Mouse (Mus musculus) MEL (cell line): ENCODE results near the gene Gabrg3. TPM values are rescaled to one million over a fixed set of nuclear protein-coding genes. Genes with fewer than 3 reads are reported as not detected.
A peak's percentile ranks its signal among the peaks of the same experiment; 100 is the strongest.

Experiments
- DNase-seq: peaks from one replicate; pipeline ENCODE4 v3.0.0; 2011; ENCODE audit warnings: low read depth, low spot score
- H3K27ac ChIP-seq: 2 replicates; pipeline ENCODE4 v1.5.1; 2012; ENCODE audit warnings: low read depth, mild to moderate bottlenecking, control low read depth, low read length, moderate library complexity; ENCODE audit not compliant: control insufficient read depth
- H3K27me3 ChIP-seq, 2 experiments: fragments of 150-350 bp in 1 of 2; sonication (generic) in 1 of 2; 2 replicates each; pipeline ENCODE4 v1.6.1; 2012; ENCODE audit warnings: low read length in 2 of 2, mild to moderate bottlenecking in 2 of 2, improper control_type of control experiment in 1 of 2, moderate library complexity in 1 of 2; ENCODE audit not compliant: insufficient read depth in 2 of 2, control insufficient read depth in 1 of 2
- H3K36me3 ChIP-seq, 2 experiments: 2 replicates each; pipeline ENCODE4 v1.6.1; 2012 to 2014; ENCODE audit warnings: low read length in 2 of 2, improper control_type of control experiment in 1 of 2, inconsistent platforms in 1 of 2, mild to moderate bottlenecking in 1 of 2; ENCODE audit not compliant: insufficient read depth in 2 of 2, control insufficient read depth in 1 of 2
- H3K4me1 ChIP-seq, 2 experiments: fragments of 150-350 bp in 1 of 2; sonication (generic) in 1 of 2; 2 replicates each; pipeline ENCODE4 v1.6.1; 2012; ENCODE audit warnings: low read length in 2 of 2, improper control_type of control experiment in 1 of 2, mild to moderate bottlenecking in 1 of 2; ENCODE audit not compliant: insufficient read depth in 2 of 2, control insufficient read depth in 1 of 2
- H3K4me3 ChIP-seq, 2 experiments: fragments of 150-350 bp in 1 of 2; sonication (generic) in 1 of 2; 2 replicates each; pipeline ENCODE4 v1.5.1; 2012; ENCODE audit warnings: low read depth in 2 of 2, low read length in 2 of 2, mild to moderate bottlenecking in 2 of 2, moderate library complexity in 2 of 2, control low read depth in 1 of 2, improper control_type of control experiment in 1 of 2; ENCODE audit not compliant: control insufficient read depth in 1 of 2, insufficient read depth in 1 of 2
- H3K79me2 ChIP-seq: 2 replicates; pipeline ENCODE4 v1.6.1; 2012; ENCODE audit warnings: mild to moderate bottlenecking, low read length, moderate library complexity; ENCODE audit not compliant: control insufficient read depth, poor library complexity, insufficient read depth
- H3K9ac ChIP-seq: 2 replicates; pipeline ENCODE4 v1.6.1; 2012; ENCODE audit warnings: low read depth, mild to moderate bottlenecking, control low read depth, low read length, moderate library complexity; ENCODE audit not compliant: control insufficient read depth, poor library complexity, severe bottlenecking
- H3K9me3 ChIP-seq: fragments of 150-350 bp; sonication (generic); replicated peaks from 2 replicates; pipeline ENCODE4 v1.6.1; 2012; ENCODE audit warnings: mild to moderate bottlenecking, low read length, improper control_type of control experiment, moderate library complexity; ENCODE audit not compliant: insufficient read depth
- CHD2 ChIP-seq: IDR thresholded peaks from 2 replicates; pipeline ENCODE4 v1.6.1; 2011; ENCODE audit warnings: low read length, improper control_type of control experiment
- CTCF ChIP-seq, 3 experiments: IDR thresholded peaks in 2 of 3; conservative IDR thresholded peaks in 1 of 3; 2 replicates each; pipeline ENCODE4 v1.5.1; 2011 to 2012; ENCODE audit warnings: low read length in 3 of 3, low read depth in 2 of 3, mild to moderate bottlenecking in 2 of 3, improper control_type of control experiment in 1 of 3, inconsistent platforms in 1 of 3, mixed read lengths in 1 of 3, moderate library complexity in 1 of 3; ENCODE audit not compliant: control insufficient read depth in 1 of 3, insufficient read depth in 1 of 3, poor library complexity in 1 of 3, severe bottlenecking in 1 of 3
- E2F4 ChIP-seq: IDR thresholded peaks from 2 replicates; pipeline ENCODE4 v1.6.1; 2011; ENCODE audit warnings: low read depth, low read length, improper control_type of control experiment, borderline replicate concordance
- EP300 ChIP-seq, 2 experiments: IDR thresholded peaks; 2 replicates each; pipeline ENCODE4 v1.6.1; 2011; ENCODE audit warnings: improper control_type of control experiment in 2 of 2, low read length in 2 of 2, low read depth in 1 of 2, mild to moderate bottlenecking in 1 of 2
- GATA1 ChIP-seq: IDR thresholded peaks from 2 replicates; pipeline ENCODE4 v1.6.1; 2011; ENCODE audit warnings: low read depth, low read length, improper control_type of control experiment
- HCFC1 ChIP-seq: IDR thresholded peaks from 2 replicates; pipeline ENCODE4 v1.6.1; 2012; ENCODE audit warnings: low read depth, mild to moderate bottlenecking, inconsistent platforms, low read length, improper control_type of control experiment, moderate library complexity
- MAX ChIP-seq: IDR thresholded peaks from 2 replicates; pipeline ENCODE4 v1.6.1; 2011; ENCODE audit warnings: low read length, improper control_type of control experiment
- MEF2A ChIP-seq: IDR thresholded peaks from 2 replicates; pipeline ENCODE4 v1.6.1; 2014; ENCODE audit warnings: low read depth, mild to moderate bottlenecking, inconsistent platforms, low read length, improper control_type of control experiment; ENCODE audit not compliant: poor library complexity, insufficient replicate concordance, severe bottlenecking; ENCODE audit errors: extremely low read depth
- MYB ChIP-seq: IDR thresholded peaks from 2 replicates; pipeline ENCODE4 v1.6.1; 2011; ENCODE audit warnings: mild to moderate bottlenecking, low read depth, low read length, improper control_type of control experiment
- NRF1 ChIP-seq: IDR thresholded peaks from 2 replicates; pipeline ENCODE4 v1.6.1; 2014; ENCODE audit warnings: low read depth, mild to moderate bottlenecking, inconsistent platforms, low read length, improper control_type of control experiment, moderate library complexity; ENCODE audit not compliant: poor library complexity, insufficient read depth, severe bottlenecking
- POLR2AphosphoS2 ChIP-seq: IDR thresholded peaks from 2 replicates; pipeline ENCODE4 v1.6.1; 2011; ENCODE audit warnings: low read length, improper control_type of control experiment
- SIN3A ChIP-seq: IDR thresholded peaks from 2 replicates; pipeline ENCODE4 v1.6.1; 2012; ENCODE audit warnings: low read length, improper control_type of control experiment, inconsistent platforms
- TCF12 ChIP-seq: IDR thresholded peaks from 2 replicates; pipeline ENCODE4 v1.6.1; 2014; ENCODE audit warnings: low read depth, mild to moderate bottlenecking, inconsistent platforms, low read length, improper control_type of control experiment, moderate library complexity
- ZNF384 ChIP-seq: IDR thresholded peaks from 2 replicates; pipeline ENCODE4 v1.6.1; 2012; ENCODE audit warnings: low read depth, mild to moderate bottlenecking, inconsistent platforms, low read length, improper control_type of control experiment
- polyA plus RNA-seq, 2 experiments: library from polyadenylated mRNA; stranded (reverse) in 1 of 2; unstranded in 1 of 2; fragments of >175 nt in 1 of 2; fragments of >200 nt in 1 of 2; gene quantifications; 2 replicates each; pipeline versions ENCODE4 v1.2.1 to v1.2.4; 2012; ENCODE audit warnings: low replicate concordance in 2 of 2, low read depth in 1 of 2; ENCODE audit not compliant: insufficient read length in 2 of 2, insufficient read depth in 1 of 2, missing spikeins in 1 of 2
- total RNA-seq: library from RNA; depleted of rRNA; stranded (reverse); fragments of 300-350 nt; gene quantifications from 2 replicates; pipeline ENCODE4 v1.2.3, GENCODE M21; 2012

Gene Gabrg3
- total and polyA plus RNA-seq, 3 experiments: not detected

- H3K9ac ChIP-seq: no peak overlapping the region
- DNase-seq: no peak
- no peak for TF ChIP-seq CHD2
- TF ChIP-seq MAX: no peak
- TF ChIP-seq HCFC1: no peak
- no peak for TF ChIP-seq ZNF384
- no peak for TF ChIP-seq MEF2A
- no peak for TF ChIP-seq E2F4
- no peak for TF ChIP-seq POLR2AphosphoS2
- no peak for TF ChIP-seq TCF12
- no peak for TF ChIP-seq MYB
- no peak for TF ChIP-seq GATA1
- TF ChIP-seq NRF1: no peak
These were observed 3.1 kb upstream of the Gabrg3 start for GRCm38 (mm10) chr7:57390046-57390445.

GRCm38 (mm10) chr7:57387341-57387654 lies 310 bp upstream of the Gabrg3 start:
- no peak for DNase-seq
- Histone ChIP-seq H3K4me1 (no peaks in the 10 kb centered on the region), H3K4me3 (no peak overlapping the region), H3K27ac (no peak overlapping the region), H3K9ac (no peak overlapping the region), H3K79me2 (no peaks in the 10 kb centered on the region), H3K9me3 (no peaks in the 10 kb centered on the region), H3K36me3 (no peaks in the 10 kb centered on the region), H3K27me3 (no peaks in the 10 kb centered on the region)
- no peak for TF ChIP-seq EP300 (IDR thresholded peaks at IDR 0.05; ENCODE audit: low read depth in 1 of 2, low read length in 2 of 2)

More at GRCm38 (mm10) chr7:57390046-57390445, 3.1 kb upstream of the Gabrg3 start:
- Histone ChIP-seq H3K4me1 (no peaks in the 10 kb centered on the region), H3K27me3 (no peaks in the 10 kb centered on the region), H3K36me3 (no peaks in the 10 kb centered on the region), H3K27ac (no peak overlapping the region), H3K4me3 (no peak overlapping the region), H3K79me2 (no peaks in the 10 kb centered on the region), H3K9me3 (no peaks in the 10 kb centered on the region)

GRCm38 (mm10) chr7:57384112-57384511 lies 2.9 kb downstream of the Gabrg3 start:
- no peak overlapping the region for H3K4me3 ChIP-seq
- DNase-seq: peak; percentile 2

More at GRCm38 (mm10) chr7:57384112-57384511, 2.9 kb downstream of the Gabrg3 start:
- H3K27ac ChIP-seq: no peak overlapping the region
- H3K9ac ChIP-seq: no peak overlapping the region
- H3K27me3 ChIP-seq: no peaks in the 10 kb centered on the region
- peak in 1 of 3 experiments; percentile 15; a peak in 1 of 6 replicates for TF ChIP-seq CTCF (IDR thresholded peaks at IDR 0.05 in 2 of 3, conservative IDR thresholded peaks at IDR 0.05 in 1 of 3; ENCODE audit: control insufficient read depth in 1 of 3, insufficient read depth in 1 of 3, low read depth in 2 of 3, low read length in 3 of 3, poor library complexity in 1 of 3, severe bottlenecking in 1 of 3)
- TF ChIP-seq NRF1: no peak
- no peak for TF ChIP-seq SIN3A
- no peaks in the 10 kb centered on the region for H3K36me3 ChIP-seq
- no peaks in the 10 kb centered on the region for H3K4me1 ChIP-seq
- H3K79me2 ChIP-seq: no peaks in the 10 kb centered on the region
- no peaks in the 10 kb centered on the region for H3K9me3 ChIP-seq
